Mouse (Mus musculus): ENCODE data around the gene Slc16a6. TPM values are rescaled to one million over a fixed set of nuclear protein-coding genes. Genes with fewer than 3 reads are reported as not detected.

Gene Slc16a6
- total RNA-seq, 2 experiments from 2014 or later = 7.3 to 9.2 TPM

GRCm38 (mm10) chr11:109416709-109417420, 56.5 kb downstream of the Slc16a6 start:
- DNase-seq = no peak

DNA sequence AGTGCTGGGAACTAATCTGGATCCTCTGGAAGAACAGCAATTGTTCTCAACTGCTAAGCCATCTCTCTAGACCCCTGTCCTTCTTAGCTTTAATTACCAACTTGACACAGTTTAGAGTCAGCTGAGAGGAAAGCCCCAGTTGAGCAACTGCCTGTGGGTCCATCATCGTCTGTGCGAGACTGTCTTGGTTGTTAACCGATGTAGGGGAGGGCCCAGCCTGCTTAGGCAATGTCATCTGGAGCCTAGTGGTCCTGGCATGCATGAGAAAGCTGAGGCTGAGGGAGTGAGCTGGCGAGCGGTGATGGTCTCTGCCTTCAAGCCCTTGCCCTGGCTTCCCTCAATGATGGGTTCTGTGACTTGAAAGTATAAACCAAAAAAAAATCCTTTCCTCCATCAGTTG, 58.6 kb downstream of the Slc16a6 start:
- no peak for DNase-seq

DNA sequence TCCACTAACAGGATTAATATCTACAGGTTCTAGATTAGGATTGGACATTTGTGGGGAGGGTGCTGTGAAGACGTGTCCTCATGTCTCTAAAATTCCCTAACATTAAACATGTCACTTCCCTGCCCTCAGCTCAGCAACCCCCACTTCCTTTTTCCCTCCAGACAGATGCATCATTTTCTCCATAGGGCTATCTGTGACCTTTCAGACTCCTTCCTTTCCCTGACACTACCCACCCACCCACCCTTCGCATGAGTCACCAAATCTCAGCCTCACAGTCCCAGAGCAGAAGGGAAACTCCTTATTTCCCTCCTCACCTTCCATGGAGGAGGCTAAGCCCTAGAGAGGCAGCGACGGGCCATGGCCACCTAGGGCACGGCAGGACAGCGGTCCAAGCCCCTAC, 59.8 kb downstream of the Slc16a6 start, which contains the start of gene 9930022D16Rik:
Gene 9930022D16Rik, plus strand, starts transcription at position 301 of the 400 bp plus-strand sequence.
- no peak for DNase-seq

- DNase-seq = no peak
Observed at GRCm38 (mm10) chr11:109410197-109410980, 63.0 kb downstream of the Slc16a6 start.

GRCm38 (mm10) chr11:109406431-109406830, 67.0 kb downstream of the Slc16a6 start:
- no peak for DNase-seq

Small RNA genes within 50 kb of the gene (microRNA-seq; reads per million reads assigned to microRNA genes)
- gene Gm25540 = 0 reads per million in 2 experiments

Other genes starting within 250 kb of the Slc16a6 start
- gene Rgs9, start 175.5 kb downstream of the Slc16a6 start, total RNA-seq (2021) = under 1 TPM; 0.27 to 0.41 TPM
- gene Gna13, start 110.8 kb downstream of the Slc16a6 start, total RNA-seq (2021) = 10 to 100 TPM; 29.0 to 34.3 TPM
- gene 9930022D16Rik, start 59.7 kb downstream of the Slc16a6 start, total RNA-seq (2021) = not detected
- 10 to 100 TPM; 51.9 to 53.8 TPM for gene Amz2, start 47.7 kb downstream of the Slc16a6 start, total RNA-seq (2021)
- gene Arsg, start 224 bp downstream of the Slc16a6 start, total RNA-seq (2021) = 1 to 10 TPM; 1.4 to 2.1 TPM
- 100 to 1,000 TPM; 100 to 107 TPM for gene Wipi1, start 138.4 kb upstream of the Slc16a6 start, total RNA-seq (2021)
- 100 to 1,000 TPM; 371 to 461 TPM for gene Prkar1a, start 175.8 kb upstream of the Slc16a6 start, total RNA-seq (2021)
- 1 to 10 TPM; 5.8 to 7.4 TPM for gene Fam20a, start 248.7 kb upstream of the Slc16a6 start, total RNA-seq (2021)

Measured in heart, adult 18-20 months (tissue).